Mouse (Mus musculus) hindbrain, embryonic 12.5 days (tissue): ENCODE measurements around the gene Phf6. TPM values are rescaled to one million over a fixed set of nuclear protein-coding genes. Genes with fewer than 3 reads are reported as not detected.
A peak's percentile ranks its signal among the peaks of the same experiment; 100 is the strongest.
"Not testable (repeated sequence)": the region's sequence is repeated elsewhere in the genome, so short reads cannot be mapped to it uniquely, and the experiment has no call there.

Experiments used
- ATAC-seq: fragments of 200-750 bp; cut with Nextera tagmentation; 2 replicates; pipeline ENCODE4 v1.8.0; 2017; ENCODE audit warnings: moderate TSS enrichment; ENCODE audit not compliant: low FRiP score
- H3K27ac ChIP-seq: fragments of 300-500 bp; sonication (generic); 2 replicates; pipeline ENCODE4 v1.5.1; 2016; ENCODE audit warnings: mild to moderate bottlenecking
- H3K27me3 ChIP-seq: fragments of 300-500 bp; sonication (generic); 2 replicates; pipeline ENCODE4 v1.6.1; 2016; ENCODE audit warnings: mild to moderate bottlenecking
- H3K36me3 ChIP-seq: fragments of 300-500 bp; sonication (generic); 2 replicates; pipeline ENCODE4 v1.6.1; 2016; ENCODE audit warnings: mild to moderate bottlenecking
- H3K4me1 ChIP-seq: fragments of 300-500 bp; sonication (generic); 2 replicates; pipeline ENCODE4 v1.6.1; 2016
- H3K4me2 ChIP-seq: fragments of 300-500 bp; sonication (generic); replicated peaks from 2 replicates; pipeline ENCODE4 v1.6.1; 2016; ENCODE audit warnings: mild to moderate bottlenecking
- H3K4me3 ChIP-seq: fragments of 300-500 bp; sonication (generic); 2 replicates; pipeline ENCODE4 v1.5.1; 2016; ENCODE audit warnings: mild to moderate bottlenecking
- H3K9ac ChIP-seq: fragments of 300-500 bp; sonication (generic); 2 replicates; pipeline ENCODE4 v1.6.1; 2016; ENCODE audit warnings: mild to moderate bottlenecking, moderate library complexity
- H3K9me3 ChIP-seq: fragments of 300-500 bp; sonication (generic); replicated peaks from 2 replicates; pipeline ENCODE4 v1.6.1; 2016; ENCODE audit warnings: mild to moderate bottlenecking
- WGBS: fragments of 180-500 bp; shearing (Covaris S2); methylation state at CpG from one replicate; pipeline ENCODE4 v1.1.7; 2016; 5-methylcytosine and 5-hydroxymethylcytosine counted together
- polyA plus RNA-seq: library from polyadenylated mRNA; unstranded; fragments of >200 nt; fragmentation: Nextera tagmentation; extraction: Ambion mirVana; gene quantifications from 2 replicates; pipeline ENCODE4 v1.2.1, GENCODE M21; 2016

Phf6 gene
- polyA plus RNA-seq, 1 experiment from 2014 or later = 97.7 TPM

GRCm38 (mm10) chrX:52987905-52988783 lies 76.1 kb downstream of the Phf6 start, which contains the start of gene Hprt:
Gene Hprt (plus strand): TSS chrX:52988137.
- H3K4me3 ChIP-seq = peak within 1 kb of the TSS; percentile 62
- 18% methylated on average over 55 of the region's 72 CpGs for WGBS

GRCm38 (mm10) chrX:52994726-52995125 lies 82.7 kb downstream of the Phf6 start:
- 87% methylated on average over 5 of the region's 5 CpGs for WGBS
- not testable (repeated sequence) for H3K27me3 ChIP-seq, H3K36me3 ChIP-seq, ATAC-seq, H3K9ac ChIP-seq, H3K4me1 ChIP-seq, H3K9me3 ChIP-seq, H3K4me2 ChIP-seq, H3K4me3 ChIP-seq, H3K27ac ChIP-seq

More at GRCm38 (mm10) chrX:52987905-52988783, 76.1 kb downstream of the Phf6 start, which contains the start of gene Hprt:
- Histone ChIP-seq H3K4me1 (no peaks in the 10 kb centered on the region; the same call in 1 of the 2 replicates), H3K9ac (peak within 1 kb of the TSS; percentile 68), H3K36me3 (no peaks in the 10 kb centered on the region), H3K9me3 (no peaks in the 10 kb centered on the region), H3K27me3 (no peaks in the 10 kb centered on the region), H3K27ac (peak within 1 kb of the TSS; percentile 91), H3K4me2 (peak within 1 kb of the TSS; percentile 48)
- ATAC-seq = peak; percentile 96

DNA sequence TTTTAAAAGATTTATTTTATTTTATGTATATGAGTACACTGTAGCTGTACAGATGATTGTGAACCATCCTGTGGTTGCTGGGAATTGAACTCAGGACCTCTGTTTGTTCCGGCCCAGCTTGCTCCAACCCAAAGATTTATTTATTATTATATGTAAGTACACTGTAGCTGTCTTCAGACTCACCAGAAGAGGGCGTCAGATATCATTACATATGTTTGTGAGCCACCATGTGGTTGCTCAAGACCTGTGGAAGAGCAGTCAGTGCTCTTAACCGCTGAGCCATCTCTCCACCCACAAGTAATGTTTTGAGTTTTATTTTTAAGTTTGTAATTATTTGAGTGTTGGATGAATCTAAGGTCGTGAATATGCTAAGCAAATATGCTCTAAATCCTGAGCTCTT lies 92.8 kb downstream of the Phf6 start:
- not testable (repeated sequence) for H3K4me3 ChIP-seq, H3K36me3 ChIP-seq, H3K27ac ChIP-seq, H3K27me3 ChIP-seq, H3K9ac ChIP-seq, H3K9me3 ChIP-seq, H3K4me2 ChIP-seq, H3K4me1 ChIP-seq, ATAC-seq
- WGBS = 64% methylated on average over 4 of the region's 4 CpGs

DNA sequence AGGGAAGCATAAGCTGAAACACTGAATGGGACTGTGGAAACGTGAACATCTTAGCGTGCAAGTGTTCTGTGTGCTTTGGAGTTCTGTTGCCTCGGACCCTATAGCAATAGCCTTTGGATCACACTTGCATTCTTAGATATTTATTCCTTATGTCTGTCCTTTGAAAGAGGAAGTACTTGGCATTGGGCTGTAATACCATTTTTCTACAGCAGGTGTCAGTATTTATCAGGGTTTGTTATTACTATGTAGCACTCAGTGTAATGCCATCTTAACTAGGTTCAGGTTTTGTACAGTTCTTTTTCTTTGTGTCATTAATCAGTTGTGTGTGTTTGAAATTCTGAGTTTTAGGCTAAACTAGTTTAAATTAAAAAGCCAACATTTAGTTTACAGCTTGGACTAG lies 94.0 kb downstream of the Phf6 start:
- H3K9me3 ChIP-seq = no peaks in the 10 kb centered on the region
- WGBS = 52% methylated on average over 3 of the region's 3 CpGs

More for the DNA sequence above, 94.0 kb downstream of the Phf6 start:
- no peak for ATAC-seq
- Histone ChIP-seq H3K27ac (no peak overlapping the region), H3K9ac (no peak overlapping the region), H3K27me3 (no peaks in the 10 kb centered on the region), H3K36me3 (no peaks in the 10 kb centered on the region), H3K4me2 (no peak overlapping the region), H3K4me3 (no peak overlapping the region), H3K4me1 (no peaks in the 10 kb centered on the region)

Other genes starting within 250 kb of the Phf6 start
- gene Ccdc160, start 121.1 kb upstream of the Phf6 start, polyA plus RNA-seq = 4.1 and 4.6 TPM in 2 replicates
- gene Hprt, start 75.9 kb downstream of the Phf6 start, polyA plus RNA-seq = 54.8 and 57.3 TPM in 2 replicates